Mouse (Mus musculus) heart, adult 18-20 months (tissue): ENCODE data around the gene Gm28551. TPM values are rescaled to one million over a fixed set of nuclear protein-coding genes. Genes with fewer than 3 reads are reported as not detected.
"Not testable (repeated sequence)": the region's sequence is repeated elsewhere in the genome, so short reads cannot be mapped to it uniquely, and the experiment has no call there.

Experiments used
- DNase-seq, 2 experiments: peaks; one replicate each; pipeline ENCODE4 v3.0.0; 2021 to 2022; ENCODE audit warnings: mixed read lengths in 1 of 2
- long read RNA-seq, 2 experiments: library from polyadenylated mRNA; stranded (forward); transcript quantifications; one replicate each; pipeline ENCODE4 v2.0.0; 2021
- total RNA-seq, 2 experiments: library from RNA; stranded (reverse); gene quantifications; 2 replicates each; pipeline ENCODE4 v1.2.3; 2021

Gm28551 gene
- total RNA-seq = not detected
- long read RNA-seq, experiment 1 = 0 reads
- long read RNA-seq, experiment 2 = 0 reads

DNA sequence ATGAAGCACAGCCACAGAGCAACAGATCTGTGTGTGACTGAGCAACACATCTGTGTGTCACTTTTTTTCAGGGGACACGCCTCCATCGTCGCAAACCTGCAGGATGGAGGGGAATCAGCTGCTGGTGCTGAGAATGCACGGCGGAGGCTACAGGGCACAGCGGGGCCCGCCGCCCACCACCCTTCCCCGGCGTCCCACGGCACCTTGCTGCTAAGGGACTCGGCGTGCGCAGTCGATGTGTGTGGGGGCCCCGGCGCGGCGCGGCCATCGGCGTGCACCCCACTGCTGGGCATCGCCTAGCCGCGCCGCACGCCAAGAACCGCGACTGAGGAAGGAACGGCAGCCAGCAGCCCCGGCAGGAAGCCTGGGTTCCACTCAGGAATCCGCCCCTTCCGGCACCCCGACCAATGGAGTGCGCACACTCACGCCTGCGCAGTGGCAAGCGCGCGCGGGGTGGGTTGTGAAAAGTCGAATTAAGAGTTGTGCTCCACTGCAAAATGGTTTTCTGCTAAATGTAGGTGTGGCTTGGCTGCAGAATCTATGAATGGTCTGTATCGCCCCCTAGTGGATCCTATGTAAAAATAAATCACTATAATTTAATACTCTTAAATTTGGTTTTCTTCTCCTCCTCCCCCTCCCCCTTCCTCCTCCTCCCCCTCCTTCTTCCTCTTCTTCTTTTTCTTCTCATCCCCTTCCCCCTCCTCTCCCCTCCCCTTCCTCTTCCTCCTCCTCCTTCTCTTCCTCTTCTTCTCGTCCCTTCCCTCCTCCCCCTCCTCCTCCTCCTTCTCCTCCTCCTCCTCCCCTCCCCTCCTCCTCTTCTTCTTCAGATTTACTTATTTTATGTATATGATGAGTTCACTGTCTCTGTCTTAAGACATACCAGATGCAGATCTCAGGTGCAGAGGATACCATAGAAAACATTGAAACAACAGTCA lies at the start of gene Gm28551, which contains the start of the genes Asdurf and Asnsd1:
Gene Gm28551 (minus strand): TSS at position 341 of the 935 bp plus-strand sequence.
Gene Asdurf (minus strand): TSS at position 293 of the 935 bp plus-strand sequence.
Gene Asnsd1 (minus strand): TSS at position 426 of the 935 bp plus-strand sequence.
- DNase-seq = peak; percentile 98 to 100

DNA sequence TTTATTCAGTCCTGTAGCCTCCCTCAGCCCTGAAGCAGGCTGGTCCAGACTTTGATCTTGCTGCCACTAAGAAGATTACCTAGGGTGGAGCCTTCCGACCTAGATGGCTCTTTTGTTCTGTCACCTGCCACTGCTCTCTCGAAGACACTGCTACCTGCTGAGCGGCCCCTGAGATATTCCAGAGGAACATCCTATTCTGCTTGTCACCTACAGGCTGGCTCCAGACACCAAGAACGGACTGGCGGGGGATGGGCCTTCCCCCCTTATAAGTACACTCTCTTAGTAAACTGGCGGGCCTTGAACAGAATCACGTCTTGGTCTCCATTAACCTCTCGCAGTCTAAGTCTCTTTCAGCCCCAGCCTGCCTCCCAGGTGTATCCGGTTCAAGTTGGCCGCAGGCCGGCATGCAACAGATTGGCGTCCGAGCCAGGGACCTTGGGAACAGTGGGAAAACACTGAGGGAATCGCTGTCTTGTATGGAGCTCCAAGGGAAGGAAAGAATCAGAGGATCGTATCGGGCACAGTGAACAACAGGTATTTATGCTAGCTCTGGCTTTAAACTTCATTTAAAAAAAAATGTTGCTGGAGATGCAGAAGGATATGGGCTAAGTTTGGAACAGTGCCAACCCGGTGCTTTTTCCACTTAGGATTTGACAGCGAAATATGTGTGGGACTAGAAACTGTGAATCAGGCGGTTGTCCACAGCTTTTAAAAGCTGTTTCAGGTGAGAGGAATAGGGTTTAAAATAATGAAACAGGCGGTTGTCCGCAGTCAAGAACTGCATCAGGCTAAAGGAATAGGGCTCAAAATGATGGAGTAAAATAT lies 41.7 kb upstream of the Gm28551 start:
- DNase-seq = peak; percentile 8 to 15

GRCm38 (mm10) chr1:53388762-53389161 lies 36.3 kb upstream of the Gm28551 start:
- no peak for DNase-seq

DNA sequence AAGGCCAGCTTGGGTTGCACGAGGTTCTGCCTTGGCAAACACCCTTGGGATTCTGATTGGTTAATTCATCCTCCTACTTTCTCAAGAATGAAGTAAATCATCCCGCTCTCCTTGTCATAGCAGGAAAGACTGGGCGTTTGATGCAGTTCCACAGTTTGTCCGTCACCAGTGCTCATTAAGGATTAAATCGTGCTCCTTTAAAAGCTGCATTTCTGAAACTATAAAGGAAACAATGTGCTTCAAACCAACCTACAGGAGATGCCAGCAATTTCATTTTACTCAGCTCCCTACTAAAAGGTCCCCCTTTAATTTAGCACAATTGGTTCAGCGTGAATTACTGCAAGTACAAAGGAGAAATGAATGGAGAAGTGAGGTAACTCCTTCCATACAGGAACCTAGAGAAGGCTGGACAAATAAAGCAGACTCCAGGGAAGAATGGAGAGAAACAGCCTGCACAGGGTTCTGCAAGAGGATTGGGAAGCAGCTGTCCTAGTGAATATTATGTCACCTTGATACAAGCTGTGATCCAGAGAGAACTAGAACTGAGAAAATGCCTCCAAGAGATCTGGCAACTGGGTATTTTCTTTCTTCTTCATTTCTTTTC lies 31.7 kb upstream of the Gm28551 start:
- no peak for DNase-seq

GRCm38 (mm10) chr1:53377731-53378130 lies 25.3 kb upstream of the Gm28551 start:
- no peak for DNase-seq

- DNase-seq = not testable (repeated sequence)
These were observed 23.5 kb upstream of the Gm28551 start for GRCm38 (mm10) chr1:53375965-53376364.

DNA sequence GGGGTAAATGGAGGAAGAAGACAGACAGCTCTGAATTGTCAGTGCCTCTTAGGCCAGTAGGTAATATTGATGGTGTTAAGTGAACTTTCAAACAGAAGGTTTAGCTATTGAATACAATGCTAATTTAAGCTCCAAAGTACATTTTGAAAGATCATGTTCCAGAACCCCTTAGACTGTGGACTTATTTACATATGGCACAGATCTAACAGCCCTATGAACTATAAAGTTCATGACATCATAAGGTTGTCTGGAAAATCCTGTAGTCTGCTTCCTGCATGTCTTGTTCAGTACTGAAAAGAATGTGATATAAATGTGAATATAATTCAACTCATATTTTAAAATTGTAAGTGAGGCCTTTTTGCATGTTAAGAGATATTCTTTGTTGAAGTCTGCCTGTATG lies 6.5 kb upstream of the Gm28551 start:
- DNase-seq = no peak

- no peak for DNase-seq
These were observed 11.4 kb downstream of the Gm28551 start for GRCm38 (mm10) chr1:53341071-53341470.

- DNase-seq = not testable (repeated sequence)
These were observed 15.1 kb downstream of the Gm28551 start for GRCm38 (mm10) chr1:53337403-53337802.

DNA sequence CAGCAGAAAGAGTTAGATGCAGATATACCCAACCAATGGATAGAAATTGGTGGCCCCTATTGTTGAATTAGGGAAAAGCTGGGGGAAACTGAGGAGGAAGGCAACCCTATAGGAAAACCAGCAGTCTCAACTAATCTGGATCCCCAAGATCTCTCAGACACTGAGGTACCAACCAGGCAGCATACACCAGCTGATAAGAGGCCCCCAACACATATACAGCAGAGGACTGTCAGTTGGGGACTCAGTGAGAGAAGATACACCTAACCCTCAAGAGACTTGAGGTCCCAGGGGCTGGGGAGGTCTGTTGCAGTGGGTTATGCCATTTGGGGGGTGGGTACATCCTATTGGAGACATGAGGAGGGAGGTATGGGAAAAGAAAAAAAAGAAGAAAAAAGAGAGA lies 17.0 kb downstream of the Gm28551 start:
- DNase-seq = no peak

GRCm38 (mm10) chr1:53333527-53333926 lies 18.9 kb downstream of the Gm28551 start:
- not testable (repeated sequence) for DNase-seq

- DNase-seq = no peak
These were observed 27.5 kb downstream of the Gm28551 start for GRCm38 (mm10) chr1:53324827-53325494.

DNA sequence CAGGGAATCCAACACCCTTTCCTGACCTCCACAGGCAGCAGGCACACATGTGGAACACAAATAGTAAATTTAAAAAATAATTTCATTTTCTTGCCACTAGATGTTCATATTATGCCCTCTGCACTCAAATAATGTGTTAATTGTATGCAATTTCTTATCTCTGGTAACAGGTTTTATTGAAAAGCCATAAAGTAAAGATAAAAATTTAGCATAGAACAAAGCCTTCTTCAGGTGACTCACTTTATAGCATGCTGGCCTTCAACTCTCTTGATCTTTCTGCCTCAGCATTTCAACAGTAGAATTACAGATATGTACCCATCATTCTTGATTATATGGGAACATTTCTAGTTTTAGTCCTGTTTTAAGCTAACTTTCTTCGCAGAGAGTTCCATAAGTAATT lies 28.2 kb downstream of the Gm28551 start:
- DNase-seq = no peak

DNA sequence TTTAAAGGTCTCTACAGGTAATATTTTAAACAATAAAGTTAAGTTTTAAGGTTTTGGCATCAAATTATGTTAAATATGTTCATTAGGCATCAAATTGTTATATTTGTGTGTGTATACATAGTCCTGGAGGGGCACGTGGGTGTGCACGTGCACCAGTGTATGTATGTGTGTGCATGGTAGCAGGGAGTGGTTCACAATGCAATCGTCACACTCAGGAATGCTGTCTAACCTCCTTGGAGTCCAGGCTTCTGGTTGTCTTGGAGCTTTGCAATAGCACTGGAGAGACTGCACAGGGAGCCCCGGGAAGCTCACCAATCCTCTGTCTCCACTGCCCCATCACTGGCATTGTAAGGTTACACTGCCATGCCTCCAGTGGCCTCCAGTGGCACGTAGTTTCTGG lies 29.2 kb downstream of the Gm28551 start:
- no peak for DNase-seq

- DNase-seq = no peak
These were observed 30.7 kb downstream of the Gm28551 start for GRCm38 (mm10) chr1:53321662-53322344.

- peak; percentile 90 to 92 for DNase-seq
These were observed 39.2 kb downstream of the Gm28551 start, which contains the start of gene Osgepl1 for GRCm38 (mm10) chr1:53312989-53313967. Osgepl1 (plus strand) TSS chr1:53313624.

DNA sequence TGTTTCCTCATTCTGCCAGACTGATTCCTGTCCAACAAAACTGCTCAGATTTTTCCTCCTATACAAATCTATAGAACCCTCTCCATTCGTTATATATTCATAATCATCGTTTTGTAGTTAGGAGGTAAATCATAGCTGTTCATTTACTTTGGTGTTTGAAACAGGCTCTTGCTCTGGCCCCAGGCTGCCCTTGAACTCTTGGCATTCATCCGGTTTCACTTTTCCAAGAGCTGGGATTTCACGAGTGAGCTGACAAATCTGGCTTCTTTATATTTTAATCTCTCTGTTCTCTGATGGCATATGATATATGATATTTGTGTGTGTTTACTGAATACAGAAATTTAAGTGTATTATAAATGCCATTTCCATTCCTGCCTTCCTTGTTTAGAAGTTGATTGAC lies 52.0 kb downstream of the Gm28551 start:
- DNase-seq = no peak

DNA sequence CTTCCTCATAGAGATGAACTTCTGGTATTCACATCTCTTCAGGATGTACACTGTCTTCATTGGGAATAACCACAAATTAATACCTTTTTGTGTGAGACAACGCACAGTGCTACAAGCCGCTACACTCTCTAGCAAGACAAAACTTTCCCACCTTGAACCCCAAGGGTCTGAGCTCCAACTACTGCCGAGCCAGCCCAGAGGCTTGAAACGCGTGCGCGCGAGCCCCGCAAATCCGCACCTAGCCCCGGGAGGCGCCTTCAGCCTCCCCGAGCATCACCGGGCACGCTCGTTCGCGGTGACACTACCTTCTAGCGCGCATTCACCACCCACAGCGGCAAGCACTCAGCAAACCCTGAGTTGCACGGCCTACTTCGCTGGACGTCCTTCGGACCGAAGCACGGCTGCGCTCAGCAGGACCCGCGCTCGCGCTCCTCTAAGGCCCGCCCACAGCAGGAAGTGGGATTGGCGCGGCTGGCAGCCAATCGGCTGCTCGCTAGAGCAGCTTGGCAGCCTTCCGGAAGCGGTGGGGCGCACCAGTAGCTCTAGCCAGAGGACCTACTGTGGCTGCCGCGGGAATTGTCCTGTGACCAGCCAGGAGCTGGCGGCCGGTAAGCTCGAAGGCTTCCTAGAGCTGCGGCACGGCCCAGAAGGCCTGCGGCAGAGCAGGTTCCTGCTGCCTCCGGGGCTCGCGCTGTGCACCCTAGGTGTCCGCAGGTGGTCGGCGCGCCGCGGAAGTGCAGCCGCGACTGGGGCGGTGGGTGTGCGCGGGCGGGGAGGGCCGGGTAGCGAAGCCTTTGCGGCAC lies 55.7 kb downstream of the Gm28551 start, which contains the start of the genes Pms1, Ormdl1 and Gm28778:
Gene Pms1 (minus strand): TSS at position 438 of the 803 bp plus-strand sequence.
Gene Ormdl1 (plus strand): TSS at position 515 of the 803 bp plus-strand sequence.
Gene Gm28778 (plus strand): TSS at position 531 of the 803 bp plus-strand sequence.
- DNase-seq = peak; percentile 97 to 98
